8 mouse cellular contexts compared by ENCODE assay signal in genomic region chr7:122158488-122158887, GRCm38 (mm10). TPM values are rescaled to one million over a fixed set of nuclear protein-coding genes. Genes with fewer than 3 reads are reported as not detected.
A peak's percentile ranks its signal among the peaks of the same experiment; 100 is the strongest.
DNase-seq lines count a peak whose midpoint lies in the region; ATAC-seq and TF ChIP-seq lines count a peak whose summit lies in the region.

No protein-coding gene starts in this region.

- H3K9me3 ChIP-seq in ES-Bruce4 (replicated peaks; ENCODE audit: control insufficient read depth, insufficient read depth, low read length, poor library complexity, severe bottlenecking): no peaks in the 10 kb centered on the region
- no peaks in the 10 kb centered on the region for H3K9me3 ChIP-seq in heart, postnatal 0 days (replicated peaks; ENCODE audit: control insufficient read depth, low read length)

- peaks cover 28% of the 10 kb centered on the region for H3K36me3 ChIP-seq in ES-Bruce4 (ENCODE audit: control insufficient read depth, insufficient read depth, low read length, poor library complexity, severe bottlenecking)
- peaks cover 20% of the 10 kb centered on the region for H3K36me3 ChIP-seq in heart, postnatal 0 days (replicated peaks; ENCODE audit: control insufficient read depth, insufficient read depth, low read length)

- TF ChIP-seq POLR2A in ES-Bruce4 (IDR thresholded peaks at IDR 0.05; ENCODE audit: insufficient read depth, low read length): no peak

- peak overlapping the region; percentile 89 for H3K4me3 ChIP-seq in ES-Bruce4 (ENCODE audit: low read depth, low read length)
- peak overlapping the region; percentile 88 for H3K4me3 ChIP-seq in heart, postnatal 0 days (ENCODE audit: low read depth, low read length)

- no peak for TF ChIP-seq CTCF in ES-Bruce4 (IDR thresholded peaks at IDR 0.05; ENCODE audit: low read depth, low read length)
- no peak for TF ChIP-seq CTCF in heart, postnatal 0 days (IDR thresholded peaks at IDR 0.05; ENCODE audit: low read depth)

- H3K9ac ChIP-seq in ES-Bruce4 (ENCODE audit: low read depth, poor library complexity, severe bottlenecking): peak overlapping the region; percentile 82
- peak overlapping the region; percentile 77 for H3K9ac ChIP-seq in heart, postnatal 0 days (replicated peaks; ENCODE audit: low read depth, low read length)

- ATAC-seq in heart, postnatal 0 days (ENCODE audit: insufficient read depth, low read depth): no peak
- peak; percentile 12; the same call in 1 of the 2 replicates for ATAC-seq in megakaryocyte, adult 5-6 weeks (ENCODE audit: poor library complexity, severe bottlenecking)

- peak; percentile 55 for DNase-seq in heart, adult 11 months
- no peak for DNase-seq in heart, postnatal 4 days
- no peak for DNase-seq in heart, postnatal 0 days (ENCODE audit: low spot score)
- DNase-seq in thymus, postnatal 14 days: no peak
- DNase-seq in gastrocnemius, postnatal 4 days (ENCODE audit: low spot score in 2 of 2): no peak
- no peak for DNase-seq in urinary bladder, postnatal 4 days (ENCODE audit: low spot score in 2 of 2)

- H3K27me3 ChIP-seq in ES-Bruce4 (ENCODE audit: control insufficient read depth, insufficient read depth, low read length, poor library complexity, severe bottlenecking): no peaks in the 10 kb centered on the region
- H3K27me3 ChIP-seq in heart, postnatal 0 days (ENCODE audit: control insufficient read depth, insufficient read depth, low read length): no peaks in the 10 kb centered on the region

- H3K27ac ChIP-seq in ES-Bruce4 (ENCODE audit: insufficient read depth, low read length): peak overlapping the region; percentile 86
- H3K27ac ChIP-seq in heart, postnatal 0 days (ENCODE audit: low read depth): peak overlapping the region; percentile 40

- 5% methylated on average over 13 of the region's 13 CpGs for WGBS in heart, postnatal 0 days

- H3K4me1 ChIP-seq in ES-Bruce4 (ENCODE audit: control insufficient read depth, insufficient read depth, low read length): no peaks in the 10 kb centered on the region
- H3K4me1 ChIP-seq in heart, postnatal 0 days (ENCODE audit: control insufficient read depth, insufficient read depth): peaks cover 31% of the 10 kb centered on the region

- peak overlapping the region; percentile 96 for H3K4me2 ChIP-seq in heart, postnatal 0 days (ENCODE audit: low read depth, low read length)

- TF ChIP-seq EP300 in ES-Bruce4 (IDR thresholded peaks at IDR 0.05; ENCODE audit: insufficient read depth, low read depth, low read length): no peak
- no peak for TF ChIP-seq EP300 in heart, postnatal 0 days (IDR thresholded peaks at IDR 0.05; ENCODE audit: low read depth)

RNA-seq across cellular contexts. Expression of gene Plk1, which starts 0.8 kb away (rescaled TPM):
- 10 to 100 TPM; 36.0 to 42.6 TPM for total RNA-seq in heart, postnatal 4 days (2021)
- polyA plus RNA-seq in ES-Bruce4 (2011; ENCODE audit: insufficient read depth, insufficient read length, low read depth, missing spikeins): 157 and 170 TPM in 2 replicates
- 27.8 and 35.5 TPM in 2 replicates for total RNA-seq in heart, postnatal 0 days (2014; rRNA removed; ENCODE audit: low replicate concordance)
- polyA plus RNA-seq in heart, postnatal 0 days (2015; fragmentation: Nextera tagmentation; extraction: Ambion mirVana): 22.8 and 23.3 TPM in 2 replicates
- 46.9 and 48.0 TPM in 2 replicates for total RNA-seq in megakaryocyte, adult 5-6 weeks (2015)
- total RNA-seq in megakaryocyte, adult 5-6 weeks (2017): 52.6 and 60.9 TPM in 2 replicates
- 10 to 100 TPM; 15.1 to 18.8 TPM for total RNA-seq in gastrocnemius, postnatal 4 days (2021)

RNA-seq across cellular contexts. Expression of gene Dctn5, which starts 25.6 kb away (rescaled TPM):
- total RNA-seq in heart, postnatal 4 days (2021): 10 to 100 TPM; 35.1 to 36.2 TPM
- polyA plus RNA-seq in ES-Bruce4 (2011; ENCODE audit: insufficient read depth, insufficient read length, low read depth, missing spikeins): 56.5 and 62.4 TPM in 2 replicates
- 28.9 and 50.0 TPM in 2 replicates for total RNA-seq in heart, postnatal 0 days (2014; rRNA removed; ENCODE audit: low replicate concordance)
- polyA plus RNA-seq in heart, postnatal 0 days (2015; fragmentation: Nextera tagmentation; extraction: Ambion mirVana): 44.4 and 51.3 TPM in 2 replicates
- total RNA-seq in megakaryocyte, adult 5-6 weeks (2015): 64.7 and 75.2 TPM in 2 replicates
- 81.3 and 94.4 TPM in 2 replicates for total RNA-seq in megakaryocyte, adult 5-6 weeks (2017)
- total RNA-seq in gastrocnemius, postnatal 4 days (2021): 10 to 100 TPM; 51.9 to 52.1 TPM

RNA-seq across cellular contexts. Expression of gene Palb2, which starts 25.7 kb away (rescaled TPM):
- 1 to 10 TPM; 4.0 to 4.2 TPM for total RNA-seq in heart, postnatal 4 days (2021)
- polyA plus RNA-seq in ES-Bruce4 (2011; ENCODE audit: insufficient read depth, insufficient read length, low read depth, missing spikeins): 32.0 and 32.6 TPM in 2 replicates
- total RNA-seq in heart, postnatal 0 days (2014; rRNA removed; ENCODE audit: low replicate concordance): 0.97 and 6.4 TPM in 2 replicates
- 2.4 and 3.7 TPM in 2 replicates for polyA plus RNA-seq in heart, postnatal 0 days (2015; fragmentation: Nextera tagmentation; extraction: Ambion mirVana)
- total RNA-seq in megakaryocyte, adult 5-6 weeks (2015): 15.4 and 15.7 TPM in 2 replicates
- 8.1 and 11.5 TPM in 2 replicates for total RNA-seq in megakaryocyte, adult 5-6 weeks (2017)
- 1 to 10 TPM; 2.0 to 2.4 TPM for total RNA-seq in gastrocnemius, postnatal 4 days (2021)

RNA-seq across cellular contexts. Expression of gene Ern2, which starts 27.5 kb away (rescaled TPM):
- not detected for total RNA-seq in heart, postnatal 4 days (2021)
- polyA plus RNA-seq in ES-Bruce4 (2011; ENCODE audit: insufficient read depth, insufficient read length, low read depth, missing spikeins): not detected in 2 replicates
- not detected in 2 replicates for total RNA-seq in heart, postnatal 0 days (2014; rRNA removed; ENCODE audit: low replicate concordance)
- 0.07 TPM in 1 of 2 replicates, not detected in the other for polyA plus RNA-seq in heart, postnatal 0 days (2015; fragmentation: Nextera tagmentation; extraction: Ambion mirVana)
- total RNA-seq in megakaryocyte, adult 5-6 weeks (2015): not detected in 2 replicates
- total RNA-seq in megakaryocyte, adult 5-6 weeks (2017): not detected in 2 replicates
- total RNA-seq in gastrocnemius, postnatal 4 days (2021): not detected

RNA-seq across cellular contexts. Expression of gene Ndufab1, which starts 56.8 kb away (rescaled TPM):
- total RNA-seq in heart, postnatal 4 days (2021): 1,000 to 10,000 TPM; 1,113 to 1,195 TPM
- polyA plus RNA-seq in ES-Bruce4 (2011; ENCODE audit: insufficient read depth, insufficient read length, low read depth, missing spikeins): 262 and 271 TPM in 2 replicates
- 181 and 183 TPM in 2 replicates for total RNA-seq in heart, postnatal 0 days (2014; rRNA removed; ENCODE audit: low replicate concordance)
- 2,966 and 3,134 TPM in 2 replicates for polyA plus RNA-seq in heart, postnatal 0 days (2015; fragmentation: Nextera tagmentation; extraction: Ambion mirVana)
- 128 and 133 TPM in 2 replicates for total RNA-seq in megakaryocyte, adult 5-6 weeks (2015)
- total RNA-seq in megakaryocyte, adult 5-6 weeks (2017): 36.2 and 69.0 TPM in 2 replicates
- total RNA-seq in gastrocnemius, postnatal 4 days (2021): 100 to 1,000 TPM; 476 to 560 TPM
